ENCODE assay signal across 8 mouse cellular contexts in genomic region chr1:193324224-193324623, GRCm38 (mm10). TPM values are rescaled to one million over a fixed set of nuclear protein-coding genes. Genes with fewer than 3 reads are reported as not detected.
DNase-seq lines count a peak whose midpoint lies in the region; ATAC-seq and TF ChIP-seq lines count a peak whose summit lies in the region.
"Had no signal": no experiment of that assay in that cellular context is flagged by ENCODE, and none has a peak within 500 bp of the region (broad histone marks: within the 10 kb centered on the region; RNA-seq: fewer than 3 reads in every experiment).

No protein-coding gene starts in this region.

- peaks cover 17% of the 10 kb centered on the region for H3K4me1 ChIP-seq in kidney, adult 2 months (ENCODE audit: control insufficient read depth, insufficient read depth, low read length)
- H3K4me1 ChIP-seq in kidney, embryonic 16.5 days (ENCODE audit: insufficient read depth, low read length), result 0 out of 2 replicates have a peak, but pooled peaks cover 4% of the 10 kb centered on the region
- no peaks in the 10 kb centered on the region for H3K4me1 ChIP-seq in MEL (ENCODE audit: control insufficient read depth in 1 of 2, insufficient read depth in 2 of 2, low read length in 2 of 2)
- no peaks in the 10 kb centered on the region; the same call in 1 of the 2 replicates for H3K4me1 ChIP-seq in embryonic fibroblast, embryonic 13.5 days (ENCODE audit: control insufficient read depth, insufficient read depth, low read length)

- peak; percentile 78 for TF ChIP-seq CTCF in kidney, adult 2 months (conservative IDR thresholded peaks at IDR 0.05; ENCODE audit: insufficient read depth, insufficient read length, low read depth, low read length)
- peak; percentile 79 for TF ChIP-seq CTCF in C2C12 (IDR thresholded peaks at IDR 0.05; ENCODE audit: control insufficient read depth, insufficient read depth, insufficient read length)
- peak; percentile 25 to 56 (median 33); a peak in 5 of 6 replicates for TF ChIP-seq CTCF in MEL (IDR thresholded peaks at IDR 0.05 in 2 of 3, conservative IDR thresholded peaks at IDR 0.05 in 1 of 3; ENCODE audit: control insufficient read depth in 1 of 3, insufficient read depth in 1 of 3, low read depth in 2 of 3, low read length in 3 of 3, poor library complexity in 1 of 3, severe bottlenecking in 1 of 3)
- TF ChIP-seq CTCF in embryonic fibroblast, embryonic 13.5 days (IDR thresholded peaks at IDR 0.05; ENCODE audit: borderline replicate concordance, insufficient read depth, low read length), result peak; percentile 54; the same call in 1 of the 2 replicates

- no peak overlapping the region for H3K27ac ChIP-seq in kidney, adult 2 months (ENCODE audit: insufficient read depth, low read depth, low read length)
- no peak overlapping the region for H3K27ac ChIP-seq in kidney, embryonic 16.5 days (ENCODE audit: low read length)
- no peak overlapping the region for H3K27ac ChIP-seq in MEL (ENCODE audit: control insufficient read depth, low read depth, low read length)
- no peak overlapping the region for H3K27ac ChIP-seq in embryonic fibroblast, embryonic 13.5 days (ENCODE audit: insufficient read depth, low read length)
- H3K27ac ChIP-seq: limb, embryonic 15.5 days had no signal

- peak; percentile 67 for DNase-seq in kidney, adult 2 months
- no peak for DNase-seq in MEL (ENCODE audit: low read depth, low spot score)
- peak; percentile 34 for DNase-seq in mesoderm, embryonic 11.5 days (ENCODE audit: low read depth, low spot score)

- no peak for TF ChIP-seq POLR2A in kidney, adult 2 months (IDR thresholded peaks at IDR 0.05; ENCODE audit: low read depth, low read length)
- no peak for TF ChIP-seq POLR2A in MEL (IDR thresholded peaks at IDR 0.05; ENCODE audit: control insufficient read depth in 1 of 2, insufficient read depth in 1 of 2, low read depth in 1 of 2, low read length in 2 of 2, poor library complexity in 1 of 2)
- TF ChIP-seq POLR2A in embryonic fibroblast, embryonic 13.5 days (IDR thresholded peaks at IDR 0.05; ENCODE audit: low read depth, low read length), result no peak

- 60% methylated on average over 2 of the region's 2 CpGs for WGBS in kidney, adult 2 months
- 41% methylated on average over 2 of the region's 2 CpGs for WGBS in kidney, embryonic 16.5 days

- no peaks in the 10 kb centered on the region for H3K36me3 ChIP-seq in kidney, adult 2 months (ENCODE audit: control insufficient read depth, insufficient read depth, low read length)
- H3K36me3 ChIP-seq in kidney, embryonic 16.5 days (ENCODE audit: insufficient read depth, low read length), result no peaks in the 10 kb centered on the region
- H3K36me3 ChIP-seq in C2C12 (ENCODE audit: control insufficient read depth, insufficient read depth) (no peaks in the 10 kb centered on the region), MEL (ENCODE audit: control insufficient read depth in 1 of 2, insufficient read depth in 2 of 2, low read length in 2 of 2) (no peaks in the 10 kb centered on the region)
- H3K36me3 ChIP-seq: limb, embryonic 15.5 days had no signal

- no peaks in the 10 kb centered on the region for H3K79me3 ChIP-seq in C2C12 (ENCODE audit: low read depth)

- no peaks in the 10 kb centered on the region for H3K27me3 ChIP-seq in kidney, adult 2 months (replicated peaks; ENCODE audit: control insufficient read depth, insufficient read depth, low read length)
- no peaks in the 10 kb centered on the region for H3K27me3 ChIP-seq in kidney, embryonic 16.5 days (ENCODE audit: insufficient read depth, low read length)
- H3K27me3 ChIP-seq in C2C12 (ENCODE audit: control insufficient read depth, insufficient read depth, insufficient read length) (no peaks in the 10 kb centered on the region), MEL (ENCODE audit: control insufficient read depth in 1 of 2, insufficient read depth in 2 of 2, low read length in 2 of 2) (no peaks in the 10 kb centered on the region)

- no peak for TF ChIP-seq EP300 in MEL (IDR thresholded peaks at IDR 0.05; ENCODE audit: low read depth in 1 of 2, low read length in 2 of 2)

- ATAC-seq in kidney, embryonic 16.5 days (ENCODE audit: low FRiP score, low TSS enrichment), result no peak
- no peak for ATAC-seq in monocyte, adult 5-6 weeks (replicated peaks; ENCODE audit: insufficient number of reproducible peaks, low FRiP score, low TSS enrichment, poor library complexity, severe bottlenecking)

- no peak overlapping the region for H3K9ac ChIP-seq in kidney, embryonic 16.5 days (replicated peaks; ENCODE audit: low read length)
- H3K9ac ChIP-seq in MEL (ENCODE audit: control insufficient read depth, low read depth, low read length, poor library complexity, severe bottlenecking), result no peak overlapping the region
- H3K9ac ChIP-seq: limb, embryonic 15.5 days had no signal

- H3K4me2 ChIP-seq in kidney, embryonic 16.5 days (replicated peaks; ENCODE audit: low read depth, low read length), result no peak overlapping the region
- H3K4me2 ChIP-seq: limb, embryonic 15.5 days had no signal

- H3K4me3 ChIP-seq in kidney, adult 2 months (ENCODE audit: insufficient read depth, low read depth, low read length), result no peak overlapping the region
- no peak overlapping the region for H3K4me3 ChIP-seq in kidney, embryonic 16.5 days (ENCODE audit: low read length)
- no peak overlapping the region for H3K4me3 ChIP-seq in C2C12 (ENCODE audit: insufficient read depth, poor library complexity, severe bottlenecking)
- H3K4me3 ChIP-seq in MEL (ENCODE audit: control insufficient read depth in 1 of 2, insufficient read depth in 1 of 2, low read depth in 2 of 2, low read length in 2 of 2), result no peak overlapping the region
- H3K4me3 ChIP-seq in embryonic fibroblast, embryonic 13.5 days (ENCODE audit: insufficient read depth, low read length), result no peak overlapping the region
- H3K4me3 ChIP-seq: limb, embryonic 15.5 days had no signal

- H3K79me2 ChIP-seq in C2C12 (ENCODE audit: control insufficient read depth, insufficient read depth) (no peaks in the 10 kb centered on the region), MEL (ENCODE audit: control insufficient read depth, insufficient read depth, low read length, poor library complexity) (no peaks in the 10 kb centered on the region)

- H3ac ChIP-seq in C2C12 (ENCODE audit: control insufficient read depth, insufficient read length, low read depth), result no peak overlapping the region

- peak; percentile 18 for TF ChIP-seq RAD21 in MEL (IDR thresholded peaks at IDR 0.05; ENCODE audit: low read depth, low read length)

- no peaks in the 10 kb centered on the region for H3K9me3 ChIP-seq in kidney, embryonic 16.5 days (ENCODE audit: low read length)
- no peaks in the 10 kb centered on the region for H3K9me3 ChIP-seq in MEL (replicated peaks; ENCODE audit: insufficient read depth, low read length)
- H3K9me3 ChIP-seq: limb, embryonic 15.5 days had no signal

TF ChIP-seq in C2C12, 6 proteins besides CTCF, POLR2A, EP300 and RAD21:
- TF ChIP-seq MYOG (IDR thresholded peaks at IDR 0.05; ENCODE audit: control insufficient read depth, extremely low read depth, insufficient read length), result no peak
- TF ChIP-seq MAX (IDR thresholded peaks at IDR 0.05), result no peak
- no peak for TF ChIP-seq CEBPB (IDR thresholded peaks at IDR 0.05; ENCODE audit: low read depth)
- no peak for TF ChIP-seq USF1 (IDR thresholded peaks at IDR 0.05; ENCODE audit: low read depth)
- no peak for TF ChIP-seq FOSL1 (IDR thresholded peaks at IDR 0.05; ENCODE audit: insufficient read depth, low read length, poor library complexity, severe bottlenecking)
- no peak for TF ChIP-seq MYOD1 (IDR thresholded peaks at IDR 0.05; ENCODE audit: control insufficient read depth, insufficient read length, low read depth)

TF ChIP-seq in MEL, 35 proteins besides CTCF, POLR2A, EP300 and RAD21:
- TF ChIP-seq SMC3 (IDR thresholded peaks at IDR 0.05; ENCODE audit: low read depth, low read length) (peak; percentile 39), ZNF384 (IDR thresholded peaks at IDR 0.05; ENCODE audit: low read depth, low read length) (no peak)

RNA-seq across cellular contexts. Expression of gene Camk1g, which starts 45.9 kb away (rescaled TPM):
- polyA plus RNA-seq in kidney, adult 2 months (2012; rRNA removed), result 8.2 and 9.0 TPM in 2 replicates
- polyA plus RNA-seq in kidney, embryonic 16.5 days (2015; fragmentation: Nextera tagmentation; extraction: Ambion mirVana), result 14.1 and 16.2 TPM in 2 replicates
- polyA plus RNA-seq in C2C12 (2012; fragmentation: generic; extraction: Trizol), result 1.2 TPM
- total RNA-seq in MEL (2012; rRNA removed), result not detected in 2 replicates
- not detected for polyA plus RNA-seq in MEL (2012; ENCODE audit: insufficient read depth in 1 of 2, insufficient read length in 2 of 2, low read depth in 1 of 2, low replicate concordance in 2 of 2, missing spikeins in 1 of 2)
- not detected in 2 replicates for polyA plus RNA-seq in embryonic fibroblast, embryonic 13.5 days (2011; ENCODE audit: insufficient read length, low read depth, missing spikeins)
- total RNA-seq in monocyte, adult 5-6 weeks (2017), result not detected in 3 replicates

RNA-seq across cellular contexts. Expression of gene G0s2, which starts 51.2 kb away (rescaled TPM):
- 175 and 201 TPM in 2 replicates for polyA plus RNA-seq in kidney, adult 2 months (2012; rRNA removed)
- 39.8 and 55.9 TPM in 2 replicates for polyA plus RNA-seq in kidney, embryonic 16.5 days (2015; fragmentation: Nextera tagmentation; extraction: Ambion mirVana)
- polyA plus RNA-seq in C2C12 (2012; fragmentation: generic; extraction: Trizol), result 66.1 TPM
- total RNA-seq in MEL (2012; rRNA removed), result not detected in 2 replicates
- polyA plus RNA-seq in MEL (2012; ENCODE audit: insufficient read depth in 1 of 2, insufficient read length in 2 of 2, low read depth in 1 of 2, low replicate concordance in 2 of 2, missing spikeins in 1 of 2), result not detected
- polyA plus RNA-seq in embryonic fibroblast, embryonic 13.5 days (2011; ENCODE audit: insufficient read length, low read depth, missing spikeins), result 1.5 and 3.4 TPM in 2 replicates
- 41.0 to 151 TPM (median 72.9 TPM) in 3 replicates for total RNA-seq in monocyte, adult 5-6 weeks (2017)
